Mouse (Mus musculus) kidney, adult 11 months (tissue): ENCODE results near the gene Dzip1.

ENCODE experiments used
- DNase-seq: peaks from one replicate; pipeline ENCODE4 v3.0.0; 2022

Gene Dzip1

DNA sequence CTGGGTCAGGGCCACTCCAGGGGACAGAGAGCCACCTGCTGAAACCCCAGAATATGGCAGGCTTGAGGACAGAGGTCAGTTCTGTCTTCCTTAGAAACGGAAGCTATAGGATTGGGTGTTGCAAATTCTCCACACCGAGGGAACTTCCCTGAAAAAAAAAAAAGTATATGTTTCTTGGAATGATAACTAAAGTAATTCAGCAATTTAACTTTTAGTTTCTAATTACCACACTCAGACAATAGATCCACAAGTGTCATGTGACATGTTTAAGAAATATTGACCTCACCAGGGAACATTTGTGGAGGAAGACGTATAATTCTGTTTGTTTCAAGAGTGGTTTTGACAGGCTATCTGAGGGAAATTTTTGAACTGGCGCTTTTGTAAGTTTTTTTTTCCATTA lies 93.7 kb downstream of the Dzip1 start:
- DNase-seq, result no peak

DNA sequence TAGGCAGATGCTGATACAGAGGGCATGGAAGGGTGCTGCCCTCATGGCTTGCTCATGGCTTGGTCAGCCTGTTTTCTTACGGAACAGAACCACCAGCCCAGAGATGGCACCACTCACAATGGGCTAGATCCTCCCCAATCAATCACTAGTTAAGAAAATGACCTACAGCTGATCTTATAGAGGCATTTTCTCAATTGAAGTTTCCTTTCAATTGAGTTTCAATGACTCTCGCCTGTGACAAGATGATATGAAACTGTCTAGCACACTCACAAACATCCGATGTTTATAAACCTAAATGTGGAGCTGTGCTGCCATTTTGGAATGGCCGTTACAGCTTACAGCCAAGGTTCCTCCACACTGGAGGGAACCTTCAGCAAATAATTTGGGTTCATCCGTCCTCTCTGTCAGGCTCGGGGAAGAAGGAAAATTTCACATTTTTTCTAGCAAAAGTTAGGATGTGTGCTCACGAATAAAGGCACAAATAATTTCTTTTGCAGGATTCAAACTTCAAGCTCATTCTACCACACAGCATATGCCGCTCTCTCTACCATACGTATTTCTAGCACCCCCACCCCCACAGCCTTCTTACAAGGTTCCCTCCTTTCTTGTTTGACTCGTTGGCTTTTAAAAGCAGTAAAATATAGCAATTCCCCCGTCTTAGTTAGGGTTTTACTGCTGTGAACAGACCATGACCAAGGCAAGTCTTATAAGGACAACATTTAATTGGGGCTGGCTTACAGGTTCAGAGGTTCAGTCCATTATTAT lies 95.7 kb downstream of the Dzip1 start:
- no peak for DNase-seq

DNA sequence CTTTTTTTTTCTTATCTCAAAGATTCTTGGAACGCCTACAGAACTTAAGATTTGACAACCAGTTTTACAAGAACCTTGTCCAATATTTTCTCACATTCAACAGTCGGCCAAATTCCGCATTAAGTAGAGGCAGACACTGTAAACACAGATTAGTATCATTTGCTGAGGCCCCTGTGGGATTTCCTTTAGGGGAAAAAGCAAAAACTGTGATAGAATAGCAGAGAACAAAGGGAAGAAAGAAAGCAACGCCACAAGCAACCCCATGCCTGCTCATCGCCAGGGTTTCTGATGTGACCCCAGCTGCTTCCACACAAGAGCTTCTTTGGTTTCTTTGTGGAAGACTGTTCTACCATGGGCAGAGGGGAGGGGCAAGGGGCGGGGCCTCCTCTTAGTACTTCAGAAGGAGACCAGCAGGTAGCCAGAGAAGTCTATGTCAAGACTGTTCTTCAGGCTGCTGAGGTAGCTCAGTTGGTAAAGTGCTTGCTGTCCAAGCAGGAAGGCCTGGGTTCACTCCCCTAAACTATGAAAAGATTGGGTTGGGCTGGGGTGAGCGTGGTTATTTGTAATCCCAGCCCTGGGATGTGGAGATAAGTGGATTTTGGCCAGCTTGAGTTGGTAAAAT lies 97.9 kb downstream of the Dzip1 start:
- no peak for DNase-seq

DNA sequence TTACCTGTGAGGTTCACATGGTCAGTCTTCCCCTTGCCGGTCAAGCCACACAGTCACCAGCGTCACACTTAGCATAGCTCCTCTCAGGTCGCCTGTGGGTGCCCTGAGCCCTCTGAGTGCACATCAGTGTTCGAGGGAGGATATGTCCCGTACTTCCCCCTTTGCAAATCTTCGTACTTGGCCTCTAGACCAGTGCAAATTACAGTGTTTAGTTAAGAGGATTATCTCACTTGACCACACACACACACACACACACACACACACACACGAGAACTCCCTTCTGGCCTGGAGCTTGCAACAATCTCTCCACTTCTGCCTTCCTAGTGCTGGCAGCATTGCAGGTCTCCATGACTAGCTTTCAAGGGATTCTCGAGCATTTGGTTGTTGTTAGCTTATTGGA lies 98.9 kb downstream of the Dzip1 start:
- DNase-seq, result no peak
